8 mouse cellular contexts compared by ENCODE assay signal in the genomic region with DNA sequence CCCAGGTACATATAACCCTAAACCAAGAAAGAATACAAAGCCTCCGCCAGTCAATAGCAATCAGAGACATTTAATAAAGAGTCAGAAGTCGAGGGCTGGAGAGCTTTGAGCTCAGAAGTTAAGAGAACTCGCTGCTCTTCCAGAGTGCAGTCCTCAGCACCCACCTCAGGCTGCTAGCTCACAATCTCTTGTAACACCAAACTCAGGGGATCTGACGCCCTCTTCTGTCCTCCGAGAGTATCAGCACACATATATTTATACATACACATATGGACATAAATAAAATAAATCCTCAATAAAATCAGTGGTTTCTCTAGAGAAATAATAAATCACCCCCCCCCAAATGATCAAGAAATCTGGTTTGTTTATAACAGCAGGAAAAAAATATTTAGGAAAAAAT. TPM values are rescaled to one million over a fixed set of nuclear protein-coding genes. Genes with fewer than 3 reads are reported as not detected.
DNase-seq lines count a peak whose midpoint lies in the region; ATAC-seq and TF ChIP-seq lines count a peak whose summit lies in the region.

No protein-coding gene starts in this region.

- H3K4me1 ChIP-seq in lung, embryonic 16.5 days (replicated peaks; ENCODE audit: control insufficient read depth, insufficient read depth, low read length) = peaks cover 13% of the 10 kb centered on the region
- H3K4me1 ChIP-seq in stomach, embryonic 14.5 days (ENCODE audit: control insufficient read depth, insufficient read depth, low read length) = peaks cover 5% of the 10 kb centered on the region; the same call in 1 of the 2 replicates
- H3K4me1 ChIP-seq in cerebellum, adult 2 months (ENCODE audit: control insufficient read depth, insufficient read depth, low read length) = peaks cover 3% of the 10 kb centered on the region
- H3K4me1 ChIP-seq in heart, adult 2 months (ENCODE audit: control insufficient read depth, insufficient read depth, low read length) = peaks cover 3% of the 10 kb centered on the region

- no peaks in the 10 kb centered on the region for H3K9me3 ChIP-seq in lung, embryonic 16.5 days (ENCODE audit: control insufficient read depth, low read length)
- H3K9me3 ChIP-seq in stomach, embryonic 14.5 days (ENCODE audit: control insufficient read depth, low read depth, low read length) = no peaks in the 10 kb centered on the region

- peaks cover under 1% of the 10 kb centered on the region; the same call in 1 of the 2 replicates for H3K36me3 ChIP-seq in lung, embryonic 16.5 days (ENCODE audit: control insufficient read depth, insufficient read depth, low read length)
- peaks cover 2% of the 10 kb centered on the region; the same call in 1 of the 2 replicates for H3K36me3 ChIP-seq in stomach, embryonic 14.5 days (ENCODE audit: control insufficient read depth, insufficient read depth, low read length)
- peaks cover 7% of the 10 kb centered on the region for H3K36me3 ChIP-seq in heart, adult 2 months (ENCODE audit: control insufficient read depth, insufficient read depth, low read length)

- TF ChIP-seq CTCF in cerebellum, adult 2 months (IDR thresholded peaks at IDR 0.05; ENCODE audit: borderline replicate concordance, insufficient read depth, low read depth, low read length) = no peak
- TF ChIP-seq CTCF in heart, adult 2 months (IDR thresholded peaks at IDR 0.05) = no peak

- H3K4me3 ChIP-seq in lung, embryonic 16.5 days (ENCODE audit: low read length) = 0 out of 2 replicates have a peak overlapping the region, but pooled peaks have one; percentile 9
- H3K4me3 ChIP-seq in stomach, embryonic 14.5 days (ENCODE audit: low read depth, low read length) = peak overlapping the region; percentile 69; the same call in 1 of the 2 replicates
- H3K4me3 ChIP-seq in cerebellum, adult 2 months (replicated peaks; ENCODE audit: insufficient read depth, low read depth, low read length) = no peak overlapping the region
- H3K4me3 ChIP-seq in heart, adult 2 months = no peak overlapping the region

- no peak overlapping the region for H3K9ac ChIP-seq in lung, embryonic 16.5 days (ENCODE audit: low read length)
- H3K9ac ChIP-seq in stomach, embryonic 14.5 days (replicated peaks; ENCODE audit: low read depth, low read length) = no peak overlapping the region
- H3K9ac ChIP-seq in heart, adult 2 months (ENCODE audit: low read depth, low read length) = no peak overlapping the region

- intact Hi-C loops in heart, adult 2 months (cut with DNase I) = no loop called here

- 66% methylated on average over 5 of the region's 5 CpGs for WGBS in lung, embryonic 16.5 days
- 75% methylated on average over 5 of the region's 5 CpGs for WGBS in stomach, embryonic 14.5 days
- 67% methylated on average over 5 of the region's 5 CpGs for WGBS in cerebellum, adult 2 months
- 83% methylated on average over 5 of the region's 5 CpGs for WGBS in heart, adult 2 months

- H3K4me2 ChIP-seq in lung, embryonic 16.5 days (ENCODE audit: low read depth, low read length) = peak overlapping the region; percentile 30; the same call in 1 of the 2 replicates
- H3K4me2 ChIP-seq in stomach, embryonic 14.5 days (replicated peaks; ENCODE audit: low read depth, low read length) = peak overlapping the region; percentile 46

- no peak for TF ChIP-seq POLR2A in cerebellum, adult 2 months (IDR thresholded peaks at IDR 0.05; ENCODE audit: borderline replicate concordance, insufficient read depth, low read length)
- TF ChIP-seq POLR2A in heart, adult 2 months (IDR thresholded peaks at IDR 0.05; ENCODE audit: insufficient read depth, low read depth, low read length) = no peak

- no peak for TF ChIP-seq EP300 in heart, adult 2 months (IDR thresholded peaks at IDR 0.05; ENCODE audit: insufficient read depth, low read depth, low read length)

- no peak for ATAC-seq in lung, embryonic 16.5 days (ENCODE audit: low read depth)
- ATAC-seq in stomach, embryonic 14.5 days (ENCODE audit: insufficient number of reproducible peaks, insufficient read depth, low FRiP score, low read depth) = no peak

- no peaks in the 10 kb centered on the region for H3K79me2 ChIP-seq in heart, adult 2 months (replicated peaks; ENCODE audit: control insufficient read depth, insufficient read depth, low read length)

- DNase-seq in lung, adult 18-20 months = no peak
- DNase-seq in c-Kit-positive CD71-positive TER-119-positive erythroid progenitor cells, embryonic 14.5 days (ENCODE audit: low spot score) = peak; percentile 66
- peak; percentile 61 for DNase-seq in liver
- DNase-seq in cerebellum, adult 2 months = no peak
- no peak for DNase-seq in right cerebral cortex, postnatal 25 days
- DNase-seq in heart, adult 2 months = no peak

- H3K27ac ChIP-seq in lung, embryonic 16.5 days (ENCODE audit: low read length) = no peak overlapping the region
- no peak overlapping the region for H3K27ac ChIP-seq in stomach, embryonic 14.5 days (ENCODE audit: low read length)
- H3K27ac ChIP-seq in cerebellum, adult 2 months (ENCODE audit: insufficient read depth, low read length) = no peak overlapping the region
- no peak overlapping the region for H3K27ac ChIP-seq in heart, adult 2 months

- H3K27me3 ChIP-seq in lung, embryonic 16.5 days (ENCODE audit: control insufficient read depth, insufficient read depth, low read depth, low read length) = no peaks in the 10 kb centered on the region
- H3K27me3 ChIP-seq in stomach, embryonic 14.5 days (ENCODE audit: control insufficient read depth, insufficient read depth, low read length) = no peaks in the 10 kb centered on the region
- H3K27me3 ChIP-seq in cerebellum, adult 2 months (ENCODE audit: control insufficient read depth, insufficient read depth, low read length) = no peaks in the 10 kb centered on the region
- H3K27me3 ChIP-seq in heart, adult 2 months (ENCODE audit: control insufficient read depth, insufficient read depth, low read length) = no peaks in the 10 kb centered on the region

RNA-seq across cellular contexts. Expression of a gene that starts 1.4 kb away (rescaled TPM):
- 62.1 and 64.7 TPM in 2 replicates for polyA plus RNA-seq in lung, embryonic 16.5 days (2015; fragmentation: Nextera tagmentation; extraction: Ambion mirVana)
- polyA plus RNA-seq in stomach, embryonic 14.5 days (2014; fragmentation: Nextera tagmentation; extraction: Ambion mirVana) = 91.4 and 93.6 TPM in 2 replicates
- polyA plus RNA-seq in cerebellum, adult 2 months (2012; rRNA removed) = 18.4 and 20.0 TPM in 2 replicates
- 10 to 100 TPM; 46.1 to 51.1 TPM for total RNA-seq in heart, adult 2 months (2021)
- 11.5 and 22.1 TPM in 2 replicates for polyA plus RNA-seq in heart, adult 2 months (2012; rRNA removed)

RNA-seq across cellular contexts. Expression of a gene that starts 1.5 kb away (rescaled TPM):
- 9.6 TPM in 2 replicates for polyA plus RNA-seq in lung, embryonic 16.5 days (2015; fragmentation: Nextera tagmentation; extraction: Ambion mirVana)
- polyA plus RNA-seq in stomach, embryonic 14.5 days (2014; fragmentation: Nextera tagmentation; extraction: Ambion mirVana) = 7.1 and 8.7 TPM in 2 replicates
- 4.6 and 5.0 TPM in 2 replicates for polyA plus RNA-seq in cerebellum, adult 2 months (2012; rRNA removed)
- total RNA-seq in heart, adult 2 months (2021) = 1 to 10 TPM; 6.2 to 6.5 TPM
- 1.3 and 2.1 TPM in 2 replicates for polyA plus RNA-seq in heart, adult 2 months (2012; rRNA removed)

RNA-seq across cellular contexts. Expression of a gene that starts 13.1 kb away (rescaled TPM):
- not detected in 2 replicates for polyA plus RNA-seq in lung, embryonic 16.5 days (2015; fragmentation: Nextera tagmentation; extraction: Ambion mirVana)
- polyA plus RNA-seq in stomach, embryonic 14.5 days (2014; fragmentation: Nextera tagmentation; extraction: Ambion mirVana) = 0.20 TPM in 1 of 2 replicates, not detected in the other
- polyA plus RNA-seq in cerebellum, adult 2 months (2012; rRNA removed) = 0.23 and 0.29 TPM in 2 replicates
- under 1 TPM in 1 of 2 experiments, not detected in 1; 0.29 TPM for total RNA-seq in heart, adult 2 months (2021)
- not detected in 2 replicates for polyA plus RNA-seq in heart, adult 2 months (2012; rRNA removed)

RNA-seq across cellular contexts. Expression of a gene that starts 29.9 kb away (rescaled TPM):
- polyA plus RNA-seq in lung, embryonic 16.5 days (2015; fragmentation: Nextera tagmentation; extraction: Ambion mirVana) = 0.53 and 6.3 TPM in 2 replicates
- 2.6 and 2.7 TPM in 2 replicates for polyA plus RNA-seq in stomach, embryonic 14.5 days (2014; fragmentation: Nextera tagmentation; extraction: Ambion mirVana)
- polyA plus RNA-seq in cerebellum, adult 2 months (2012; rRNA removed) = 3.4 and 3.8 TPM in 2 replicates
- 1 to 10 TPM; 2.0 to 3.9 TPM for total RNA-seq in heart, adult 2 months (2021)
- polyA plus RNA-seq in heart, adult 2 months (2012; rRNA removed) = 0.72 and 5.9 TPM in 2 replicates

RNA-seq across cellular contexts. Expression of a gene that starts 45.8 kb away (rescaled TPM):
- polyA plus RNA-seq in lung, embryonic 16.5 days (2015; fragmentation: Nextera tagmentation; extraction: Ambion mirVana) = 0.49 and 0.58 TPM in 2 replicates
- polyA plus RNA-seq in stomach, embryonic 14.5 days (2014; fragmentation: Nextera tagmentation; extraction: Ambion mirVana) = 0.42 and 0.86 TPM in 2 replicates
- polyA plus RNA-seq in cerebellum, adult 2 months (2012; rRNA removed) = 0.11 and 0.17 TPM in 2 replicates
- total RNA-seq in heart, adult 2 months (2021) = not detected
- not detected in 2 replicates for polyA plus RNA-seq in heart, adult 2 months (2012; rRNA removed)

Comparison
In these comparisons a context has a peak if more than half of its experiments do, and no peak if none do; other contexts are left out.
1. H3K4me3 ChIP-seq: peak in lung, embryonic 16.5 days (single experiment) and stomach, embryonic 14.5 days (single experiment); none in cerebellum, adult 2 months (single experiment) and heart, adult 2 months (single experiment).
2. DNase-seq: peak in c-Kit-positive CD71-positive TER-119-positive erythroid progenitor cells, embryonic 14.5 days (single experiment) and liver (single experiment); none in lung, adult 18-20 months (0 of 2), cerebellum, adult 2 months (0 of 2), right cerebral cortex, postnatal 25 days (single experiment) and heart, adult 2 months (0 of 2).